14 mouse cellular contexts compared by ENCODE assay signal in genomic region chr13:15467409-15467808, GRCm38 (mm10). TPM values are rescaled to one million over a fixed set of nuclear protein-coding genes. Genes with fewer than 3 reads are reported as not detected.
DNase-seq lines count a peak whose midpoint lies in the region; ATAC-seq and TF ChIP-seq lines count a peak whose summit lies in the region.
"Had no signal": no experiment of that assay in that cellular context is flagged by ENCODE, and none has a peak within 500 bp of the region (broad histone marks: within the 10 kb centered on the region; RNA-seq: fewer than 3 reads in every experiment).

No protein-coding gene starts in this region.

- H3K9ac ChIP-seq in forebrain, postnatal 0 days = no peak overlapping the region
- H3K9ac ChIP-seq in forebrain, embryonic 15.5 days (replicated peaks) = no peak overlapping the region
- H3K9ac ChIP-seq: liver, embryonic 15.5 days had no signal

- H3K36me3 ChIP-seq in forebrain, embryonic 10.5 days (replicated peaks) = peaks cover 16% of the 10 kb centered on the region
- H3K36me3 ChIP-seq in forebrain, postnatal 0 days (ENCODE audit: insufficient read depth) = no peaks in the 10 kb centered on the region
- H3K36me3 ChIP-seq in forebrain, embryonic 15.5 days = no peaks in the 10 kb centered on the region
- H3K36me3 ChIP-seq in midbrain, embryonic 10.5 days = no peaks in the 10 kb centered on the region
- H3K36me3 ChIP-seq: liver, embryonic 15.5 days had no signal

- peak overlapping the region; percentile 100 for H3K27ac ChIP-seq in forebrain, embryonic 10.5 days
- no peak overlapping the region for H3K27ac ChIP-seq in forebrain, postnatal 0 days (ENCODE audit: low read depth, low read length)
- peak overlapping the region; percentile 48 for H3K27ac ChIP-seq in forebrain, embryonic 15.5 days (replicated peaks)
- peak overlapping the region; percentile 96 for H3K27ac ChIP-seq in midbrain, embryonic 10.5 days (replicated peaks)
- H3K27ac ChIP-seq: liver, embryonic 15.5 days had no signal

- no peak for ATAC-seq in forebrain, postnatal 0 days
- ATAC-seq in forebrain, embryonic 15.5 days (replicated peaks) = no peak

- no peak for DNase-seq in forebrain, embryonic 10.5 days (ENCODE audit: extremely low spot score, low spot score)
- no peak for DNase-seq in forebrain, postnatal 0 days
- peak; percentile 5 for DNase-seq in NIH3T3 (ENCODE audit: low read depth)
- peak; percentile 25 for DNase-seq in midbrain, embryonic 10.5 days (ENCODE audit: low spot score)
- no peak for DNase-seq in cerebellum, postnatal 10 days
- no peak for DNase-seq in cerebellum, adult 8-10 months
- DNase-seq in gastrocnemius, adult 8-10 months (ENCODE audit: low spot score in 2 of 2) = no peak
- DNase-seq: adrenal gland, postnatal 25 days; cerebellum, adult 2 months; kidney, adult 2 months had no signal

- no peaks in the 10 kb centered on the region for H3K27me3 ChIP-seq in forebrain, embryonic 10.5 days (ENCODE audit: poor library complexity, severe bottlenecking)
- H3K27me3 ChIP-seq in forebrain, postnatal 0 days (ENCODE audit: insufficient read depth, low read length) = peaks cover 11% of the 10 kb centered on the region
- H3K27me3 ChIP-seq in forebrain, embryonic 15.5 days = 0 out of 2 replicates have a peak, but pooled peaks cover 3% of the 10 kb centered on the region
- H3K27me3 ChIP-seq in midbrain, embryonic 10.5 days (ENCODE audit: low read depth, poor library complexity, severe bottlenecking) = peaks cover 30% of the 10 kb centered on the region; the same call in 1 of the 2 replicates

- TF ChIP-seq CTCF in forebrain, postnatal 0 days (IDR thresholded peaks at IDR 0.05; ENCODE audit: low read depth) = no peak

- H3K4me1 ChIP-seq in forebrain, embryonic 10.5 days = peaks cover 70% of the 10 kb centered on the region
- H3K4me1 ChIP-seq in forebrain, postnatal 0 days (ENCODE audit: insufficient read depth) = no peaks in the 10 kb centered on the region
- peaks cover 49% of the 10 kb centered on the region for H3K4me1 ChIP-seq in forebrain, embryonic 15.5 days
- H3K4me1 ChIP-seq in midbrain, embryonic 10.5 days = peaks cover 76% of the 10 kb centered on the region
- H3K4me1 ChIP-seq: liver, embryonic 15.5 days had no signal

- no peak overlapping the region for H3K4me2 ChIP-seq in forebrain, postnatal 0 days (ENCODE audit: low read depth)
- H3K4me2 ChIP-seq in forebrain, embryonic 15.5 days (replicated peaks) = peak overlapping the region; percentile 92
- H3K4me2 ChIP-seq: heart, embryonic 11.5 days; liver, embryonic 15.5 days had no signal

- no peaks in the 10 kb centered on the region for H3K9me3 ChIP-seq in forebrain, embryonic 10.5 days
- H3K9me3 ChIP-seq in forebrain, postnatal 0 days (ENCODE audit: low read length) = no peaks in the 10 kb centered on the region
- H3K9me3 ChIP-seq in forebrain, embryonic 15.5 days = no peaks in the 10 kb centered on the region
- H3K9me3 ChIP-seq in midbrain, embryonic 10.5 days (replicated peaks) = no peaks in the 10 kb centered on the region
- H3K9me3 ChIP-seq: liver, embryonic 15.5 days had no signal

- H3K4me3 ChIP-seq in forebrain, embryonic 10.5 days = peak overlapping the region; percentile 96
- no peak overlapping the region for H3K4me3 ChIP-seq in forebrain, postnatal 0 days (ENCODE audit: low read depth, low read length)
- H3K4me3 ChIP-seq in forebrain, embryonic 15.5 days = no peak overlapping the region
- H3K4me3 ChIP-seq in midbrain, embryonic 10.5 days = peak overlapping the region; percentile 74
- H3K4me3 ChIP-seq: liver, embryonic 15.5 days had no signal

- WGBS in forebrain, embryonic 10.5 days = 11% methylated on average over 3 of the region's 3 CpGs
- 28% methylated on average over 3 of the region's 3 CpGs for WGBS in forebrain, postnatal 0 days
- 11% methylated on average over 3 of the region's 3 CpGs for WGBS in forebrain, embryonic 15.5 days
- 10% methylated on average over 3 of the region's 3 CpGs for WGBS in midbrain, embryonic 10.5 days

RNA-seq across cellular contexts. Expression of gene Gli3, which starts 4.4 kb away (rescaled TPM):
- polyA plus RNA-seq in forebrain, embryonic 10.5 days (2016; fragmentation: Nextera tagmentation; extraction: Ambion mirVana) = 60.3 and 62.2 TPM in 2 replicates
- 4.2 and 6.4 TPM in 2 replicates for total RNA-seq in forebrain, postnatal 0 days (2014; rRNA removed)
- polyA plus RNA-seq in forebrain, postnatal 0 days (2015; fragmentation: Nextera tagmentation; extraction: Ambion mirVana) = 2.0 and 3.4 TPM in 2 replicates
- polyA plus RNA-seq in forebrain, embryonic 15.5 days (2015; fragmentation: Nextera tagmentation; extraction: Ambion mirVana) = 13.5 and 15.9 TPM in 2 replicates
- polyA plus RNA-seq in midbrain, embryonic 10.5 days (2016; fragmentation: Nextera tagmentation; extraction: Ambion mirVana) = 33.5 and 34.5 TPM in 2 replicates
- total RNA-seq in gastrocnemius, adult 8-10 months (2022) = under 1 TPM; 0.70 to 0.99 (median 0.82) TPM
- total RNA-seq: monocyte, adult 5-6 weeks had no signal

Comparison
In these comparisons a context has a peak if more than half of its experiments do, and no peak if none do; other contexts are left out.
1. H3K4me3 ChIP-seq: peak in forebrain, embryonic 10.5 days (single experiment) and midbrain, embryonic 10.5 days (single experiment); none in forebrain, postnatal 0 days (single experiment) and forebrain, embryonic 15.5 days (single experiment).
2. DNase-seq: peak in NIH3T3 (single experiment) and midbrain, embryonic 10.5 days (single experiment); none in forebrain, embryonic 10.5 days (single experiment), forebrain, postnatal 0 days (single experiment), cerebellum, postnatal 10 days (0 of 2), cerebellum, adult 8-10 months (single experiment) and gastrocnemius, adult 8-10 months (0 of 2).